Mouse (Mus musculus) gastrocnemius, postnatal 14 days (tissue): ENCODE data around the gene Clcn1. TPM values are rescaled to one million over a fixed set of nuclear protein-coding genes. Genes with fewer than 3 reads are reported as not detected.

Source experiments
- DNase-seq: peaks from one replicate; pipeline ENCODE4 v3.0.0; 2021; ENCODE audit warnings: mixed read lengths
- intact Hi-C: fragments of 180-260 bp; cut with DNase I; formaldehyde crosslinking; loops from one replicate; pipeline ENCODE4 v1.15.1; 2025; ENCODE audit warnings: low total_unique reads
- total RNA-seq, 2 experiments: library from RNA; stranded (reverse); gene quantifications; 2 replicates each; pipeline ENCODE4 v1.2.3; 2021

Clcn1 gene
- total RNA-seq, 2 experiments from 2014 or later, result 91.9 to 94.4 TPM

DNA sequence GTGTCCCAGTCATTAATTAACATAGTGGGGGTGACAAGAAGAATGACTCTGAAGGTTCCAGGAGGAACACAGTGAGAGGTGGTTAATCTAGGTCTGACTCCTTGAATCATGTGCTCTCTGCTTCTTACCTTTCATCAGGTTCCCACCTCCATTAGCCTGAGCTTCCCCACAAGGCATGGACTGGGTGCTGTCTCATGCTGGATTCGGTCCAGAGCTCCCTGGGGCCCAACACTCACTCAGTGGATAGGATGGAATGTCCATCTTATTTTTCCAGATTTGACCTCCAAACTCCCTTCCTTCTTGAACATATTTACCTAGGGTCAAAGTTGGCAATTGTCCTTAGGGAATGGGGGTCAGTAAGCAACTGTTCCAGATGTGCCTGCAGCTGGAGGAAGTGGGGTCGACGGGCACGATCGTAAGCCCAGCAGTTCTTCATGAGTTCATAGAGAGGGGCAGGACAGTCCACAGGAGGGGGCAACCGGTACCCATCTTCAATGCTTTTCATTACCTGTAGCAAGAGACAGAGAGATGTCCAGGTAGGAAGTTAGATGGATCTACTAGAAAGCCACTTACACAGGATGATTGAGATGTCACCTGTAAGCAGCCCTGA is 73.9 kb downstream of the Clcn1 start:
- intact Hi-C loops, result no loop called here
- DNase-seq, result no peak

DNA sequence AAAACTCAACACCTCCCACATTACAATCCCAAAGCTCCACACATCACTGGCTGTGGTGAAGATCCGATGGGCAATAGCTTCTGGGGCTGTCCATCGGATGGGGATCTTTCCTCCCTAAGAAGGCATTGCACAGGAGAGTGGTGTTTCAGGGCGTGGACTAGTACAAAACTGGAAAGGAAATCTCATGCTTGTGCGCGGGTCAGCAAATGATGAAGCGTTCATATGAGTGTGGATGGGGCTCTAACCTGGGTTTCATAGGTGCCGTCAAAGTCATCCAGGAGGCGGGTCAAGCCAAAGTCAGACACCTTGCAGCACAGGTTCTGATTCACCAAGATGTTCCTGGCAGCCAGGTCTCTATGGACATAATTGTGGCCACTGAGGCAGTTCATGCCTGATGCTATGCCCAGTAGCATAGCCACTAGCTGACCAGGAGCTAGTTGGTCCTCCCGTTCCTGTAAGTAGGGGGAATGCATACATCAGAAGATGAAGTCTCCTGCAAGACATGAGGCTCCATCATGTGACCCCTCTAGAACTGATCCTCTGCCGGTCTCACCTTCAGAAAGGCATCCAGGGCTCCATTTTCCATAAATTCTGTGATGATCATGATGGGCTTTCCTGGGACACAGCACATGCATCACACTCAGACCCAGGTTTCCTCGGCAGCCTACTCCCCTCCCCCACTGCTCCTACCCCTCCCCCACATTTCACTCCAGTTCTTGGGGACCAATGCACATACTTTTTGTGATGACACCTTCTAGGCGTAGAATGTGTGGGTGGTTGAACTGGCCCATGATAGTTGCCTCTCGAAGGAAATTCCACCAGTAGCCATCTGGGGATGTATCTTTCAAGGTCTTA is 74.8 kb downstream of the Clcn1 start:
- intact Hi-C loops, result no loop called here
- DNase-seq, result no peak

DNA sequence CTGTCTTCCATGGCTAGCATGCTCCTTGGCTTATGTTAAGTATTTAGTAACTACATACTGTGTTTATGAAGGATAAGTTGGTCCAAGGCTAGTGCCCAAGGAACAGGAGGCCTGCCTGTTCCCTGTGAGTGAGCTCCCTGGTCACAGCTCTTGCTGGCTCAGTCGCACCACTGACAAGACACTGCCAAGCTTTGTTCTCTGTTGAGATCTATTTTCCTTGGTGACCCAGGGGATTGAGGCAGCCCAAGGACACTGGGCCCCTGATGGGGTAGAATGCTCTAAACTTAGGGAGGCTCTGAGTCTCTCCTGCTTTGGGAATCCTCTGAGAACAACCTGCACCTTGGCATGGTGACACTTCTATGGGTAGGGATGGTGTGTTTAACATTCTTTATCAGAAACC is 75.6 kb downstream of the Clcn1 start:
- intact Hi-C loops, result no loop called here
- no peak for DNase-seq

GRCm38 (mm10) chr6:42362497-42362896 is 76.0 kb downstream of the Clcn1 start:
- intact Hi-C loops, result no loop called here
- no peak for DNase-seq

DNA sequence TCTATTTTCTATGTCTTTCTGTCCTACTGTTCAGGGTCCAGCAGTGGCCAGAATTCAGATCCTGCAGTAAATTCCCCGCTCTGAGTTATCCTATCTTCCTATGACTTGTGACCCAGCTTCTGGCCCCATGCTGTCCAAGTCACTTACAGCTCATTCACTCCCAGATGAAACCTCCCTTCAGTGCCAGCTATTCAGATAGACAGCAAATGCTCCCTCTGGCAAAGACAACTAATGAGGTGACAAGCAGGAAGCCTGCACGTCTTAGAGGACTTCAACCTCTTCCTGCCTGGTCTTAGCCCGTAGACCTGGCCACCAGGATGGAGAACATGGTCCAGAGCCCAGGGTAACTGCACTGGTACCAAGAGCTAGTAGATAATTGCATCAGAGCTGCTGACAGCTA is 76.5 kb downstream of the Clcn1 start:
- intact Hi-C loops, result no loop called here
- DNase-seq, result no peak

DNA sequence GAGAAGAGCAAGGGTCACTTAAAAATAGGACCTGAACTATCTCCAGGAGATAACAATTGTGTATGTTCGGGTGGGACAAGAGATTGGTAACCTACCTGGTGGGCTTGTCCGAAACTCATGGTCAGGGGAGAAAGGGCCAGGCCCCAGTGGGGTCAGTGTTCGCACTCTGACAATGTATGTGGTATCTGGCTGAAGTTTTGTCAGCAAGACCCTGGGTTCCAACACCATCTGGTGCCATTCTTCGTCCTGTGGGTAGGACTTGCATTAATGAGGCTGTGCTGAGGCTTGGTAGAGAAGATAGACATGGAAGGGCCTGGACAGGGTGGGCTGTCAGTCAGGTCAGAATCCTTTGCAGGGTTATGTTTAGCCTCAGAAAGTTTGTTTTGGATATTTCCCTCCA is 77.6 kb downstream of the Clcn1 start:
- intact Hi-C loops, result no loop called here
- DNase-seq, result no peak

DNA sequence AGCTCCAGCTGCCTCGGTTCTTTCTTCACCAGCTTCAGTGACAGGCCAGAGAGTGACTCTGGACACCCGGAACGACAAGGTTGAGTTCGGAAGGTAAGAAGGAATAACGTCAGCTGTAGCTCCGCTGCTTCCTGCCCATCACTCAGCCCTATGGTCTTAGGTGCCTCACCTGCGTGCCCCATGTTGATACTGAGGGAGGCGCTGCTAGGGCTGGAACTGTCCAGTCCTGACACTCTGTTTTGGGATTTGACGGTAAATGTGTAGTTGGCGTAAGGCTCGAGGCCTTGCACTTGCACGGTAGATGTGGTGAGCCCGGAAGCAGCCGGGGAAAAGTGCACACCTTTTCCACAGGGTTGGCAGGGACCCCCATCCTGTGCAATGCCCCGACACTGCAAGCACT is 78.1 kb downstream of the Clcn1 start:
- DNase-seq, result no peak
- intact Hi-C loops, result no loop called here

- DNase-seq, result no peak
- intact Hi-C loops, result no loop called here
Measured at GRCm38 (mm10) chr6:42365215-42365614, 78.7 kb downstream of the Clcn1 start.

Other genes with a start within 250 kb of the Clcn1 start
- gene Sva, start 248.3 kb upstream of the Clcn1 start, total RNA-seq, result not detected
- gene Tas2r139, start 145.7 kb upstream of the Clcn1 start, total RNA-seq, result not detected
- gene Tas2r144, start 71.4 kb upstream of the Clcn1 start, total RNA-seq, result not detected
- gene Gstk1, start 40.8 kb upstream of the Clcn1 start, total RNA-seq, result 10 to 100 TPM; 18.0 to 18.3 TPM
- gene Tmem139, start 24.7 kb upstream of the Clcn1 start, total RNA-seq, result not detected
- 1 to 10 TPM; 6.7 to 7.6 TPM for gene Casp2, start 21.7 kb upstream of the Clcn1 start, total RNA-seq
- gene Fam131b, start 38.0 kb downstream of the Clcn1 start, total RNA-seq, result under 1 TPM; 0.60 to 0.80 TPM
- gene Zyx, start 62.9 kb downstream of the Clcn1 start, total RNA-seq, result 10 to 100 TPM; 35.2 to 40.9 TPM
- gene Epha1, start 86.6 kb downstream of the Clcn1 start, total RNA-seq, result under 1 TPM; 0.07 to 0.21 TPM
- gene Tas2r143, start 113.6 kb downstream of the Clcn1 start, total RNA-seq, result under 1 TPM in 1 of 2 experiments, not detected in 1; 0.44 TPM
- not detected for gene Tas2r135, start 118.7 kb downstream of the Clcn1 start, total RNA-seq
- not detected for gene Tas2r126, start 147.8 kb downstream of the Clcn1 start, total RNA-seq
- not detected for gene Olfr458, start 178.5 kb downstream of the Clcn1 start, total RNA-seq
- not detected for gene Olfr457, start 189.7 kb downstream of the Clcn1 start, total RNA-seq
- not detected for gene Olfr456, start 200.5 kb downstream of the Clcn1 start, total RNA-seq